Mouse (Mus musculus) cortical plate, adult 2 months (tissue): ENCODE data around the gene Erbb3.

Experiments used
- CTCF ChIP-seq: fragments of 200-500 bp; IDR thresholded peaks from 2 replicates; pipeline ENCODE4 v1.5.1; 2011; ENCODE audit warnings: mild to moderate bottlenecking, control low read depth, low read length; ENCODE audit not compliant: insufficient read depth; ENCODE audit errors: extremely low read depth
- POLR2A ChIP-seq: fragments of 200-500 bp; IDR thresholded peaks from 2 replicates; pipeline ENCODE4 v1.6.1; 2011; ENCODE audit warnings: mild to moderate bottlenecking, low read length, control low read depth; ENCODE audit not compliant: insufficient read depth; ENCODE audit errors: extremely low read depth

DNA sequence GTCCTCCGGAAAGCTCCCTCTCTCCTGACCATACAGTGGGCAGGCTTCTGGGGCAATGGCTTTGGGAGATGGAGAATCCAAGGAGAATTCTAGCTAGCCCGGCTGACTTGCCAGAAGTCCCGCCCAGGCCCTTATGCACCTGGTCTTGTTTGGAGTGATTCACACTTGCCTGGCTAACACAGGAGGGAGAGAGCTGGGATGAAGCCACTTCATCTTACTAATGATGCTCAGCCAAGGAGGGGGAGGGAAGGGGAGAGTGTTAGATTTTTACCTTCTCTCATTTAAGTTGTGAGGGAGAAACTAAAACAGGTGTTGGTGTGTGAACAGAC, 43.9 kb downstream of the Erbb3 start:
- TF ChIP-seq CTCF = no peak
- no peak for TF ChIP-seq POLR2A
